Mouse (Mus musculus) gastrocnemius, postnatal 4 days (tissue): ENCODE results near the gene Scarb1. TPM values are rescaled to one million over a fixed set of nuclear protein-coding genes. Genes with fewer than 3 reads are reported as not detected.
A peak's percentile ranks its signal among the peaks of the same experiment; 100 is the strongest.

Source experiments
- DNase-seq, 2 experiments: peaks; one replicate each; pipeline ENCODE4 v3.0.0; 2021 to 2022; ENCODE audit warnings: low spot score in 2 of 2, mixed read lengths in 2 of 2
- total RNA-seq, 2 experiments: library from RNA; stranded (reverse); gene quantifications; 2 replicates each; pipeline ENCODE4 v1.2.3; 2021

Gene Scarb1
- total RNA-seq, 2 experiments from 2014 or later: 49.4 to 54.6 TPM

- no peak for DNase-seq
Measured at GRCm38 (mm10) chr5:125272231-125272988, 68.5 kb downstream of the Scarb1 start.

GRCm38 (mm10) chr5:125271531-125272203, 69.2 kb downstream of the Scarb1 start:
- peak; percentile 84 to 91 for DNase-seq

DNA sequence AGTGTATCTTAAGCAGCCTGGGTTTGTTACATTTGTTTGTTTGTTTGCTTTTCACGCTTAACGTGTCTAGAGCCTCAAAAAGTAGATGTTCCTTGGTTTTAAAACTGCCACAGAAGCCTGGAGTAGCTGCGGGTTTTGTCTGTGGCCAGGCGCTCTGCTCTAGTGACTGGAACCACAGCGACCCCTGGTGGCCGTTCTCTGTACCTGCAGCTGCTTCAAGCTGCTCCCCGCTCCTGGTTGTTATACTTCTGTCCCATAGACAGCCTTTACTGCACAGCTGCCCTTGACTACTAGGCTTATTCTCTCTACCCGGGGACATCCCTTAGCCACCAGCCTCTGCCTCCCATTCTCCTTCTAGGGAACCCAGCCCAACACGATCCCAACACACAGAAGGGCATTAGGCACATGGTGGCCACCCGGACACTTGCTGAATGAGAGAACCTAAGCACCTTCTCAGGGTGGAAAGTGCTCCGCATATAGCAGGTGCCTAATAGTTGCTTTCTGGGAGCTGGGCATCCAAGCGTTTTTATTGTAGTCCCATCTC, 70.2 kb downstream of the Scarb1 start:
- peak; percentile 65 to 76 for DNase-seq

DNA sequence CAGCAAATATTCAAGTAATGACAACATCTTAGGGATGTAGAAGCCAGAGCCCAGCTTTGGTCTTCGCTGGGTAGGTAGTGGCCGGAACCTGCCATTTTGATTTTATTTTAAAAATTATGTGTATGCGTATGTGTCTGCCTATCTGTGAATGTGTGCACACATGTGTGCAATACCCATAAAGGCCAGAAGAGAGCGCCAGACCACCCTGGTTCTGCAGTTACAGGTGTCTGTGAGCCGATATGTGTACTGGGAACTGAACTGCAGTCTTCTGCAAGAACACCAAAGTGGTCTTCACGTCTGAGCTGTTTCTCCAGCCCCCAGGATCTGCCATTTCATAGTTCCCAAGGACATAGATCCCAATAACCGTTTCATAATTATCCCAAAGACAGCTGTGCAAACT, 71.1 kb downstream of the Scarb1 start:
- DNase-seq: no peak

GRCm38 (mm10) chr5:125269399-125269798, 71.5 kb downstream of the Scarb1 start:
- DNase-seq: no peak

DNA sequence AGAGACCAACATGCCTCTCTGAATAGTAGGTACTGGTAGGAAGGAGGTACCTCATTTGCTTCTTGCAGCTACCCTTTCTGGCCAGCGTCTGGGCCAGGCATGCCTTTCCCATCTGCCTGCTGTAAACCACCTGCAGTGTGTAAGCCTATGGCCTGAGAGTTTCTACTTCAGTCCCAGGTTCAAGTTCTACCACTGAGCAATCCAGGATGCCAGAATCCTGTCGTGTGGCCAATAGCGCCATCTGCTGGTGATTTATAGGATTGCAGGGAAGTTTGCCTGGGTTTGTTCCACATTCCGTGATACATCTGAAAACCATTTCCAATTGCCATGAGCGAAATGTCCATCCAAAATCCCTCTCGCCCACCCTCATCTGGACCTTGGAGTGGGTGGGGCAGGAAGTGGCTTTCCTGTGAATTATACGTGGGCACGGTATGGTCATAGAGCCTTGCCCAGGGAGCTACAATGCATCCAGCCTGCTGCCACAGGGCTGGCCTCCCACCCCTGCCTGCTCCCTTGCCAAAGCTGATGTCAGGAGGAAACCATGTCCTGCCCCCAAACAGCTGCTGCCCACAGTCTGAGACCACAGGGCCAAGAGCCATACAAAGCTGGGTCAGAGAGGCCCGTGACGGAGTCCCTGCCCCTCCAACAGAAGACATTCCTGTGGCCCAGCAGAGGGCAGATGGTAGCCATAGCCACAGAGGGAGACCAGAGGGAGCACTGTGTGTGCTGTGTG, 72.7 kb downstream of the Scarb1 start:
- peak; percentile 72 to 81 for DNase-seq

DNA sequence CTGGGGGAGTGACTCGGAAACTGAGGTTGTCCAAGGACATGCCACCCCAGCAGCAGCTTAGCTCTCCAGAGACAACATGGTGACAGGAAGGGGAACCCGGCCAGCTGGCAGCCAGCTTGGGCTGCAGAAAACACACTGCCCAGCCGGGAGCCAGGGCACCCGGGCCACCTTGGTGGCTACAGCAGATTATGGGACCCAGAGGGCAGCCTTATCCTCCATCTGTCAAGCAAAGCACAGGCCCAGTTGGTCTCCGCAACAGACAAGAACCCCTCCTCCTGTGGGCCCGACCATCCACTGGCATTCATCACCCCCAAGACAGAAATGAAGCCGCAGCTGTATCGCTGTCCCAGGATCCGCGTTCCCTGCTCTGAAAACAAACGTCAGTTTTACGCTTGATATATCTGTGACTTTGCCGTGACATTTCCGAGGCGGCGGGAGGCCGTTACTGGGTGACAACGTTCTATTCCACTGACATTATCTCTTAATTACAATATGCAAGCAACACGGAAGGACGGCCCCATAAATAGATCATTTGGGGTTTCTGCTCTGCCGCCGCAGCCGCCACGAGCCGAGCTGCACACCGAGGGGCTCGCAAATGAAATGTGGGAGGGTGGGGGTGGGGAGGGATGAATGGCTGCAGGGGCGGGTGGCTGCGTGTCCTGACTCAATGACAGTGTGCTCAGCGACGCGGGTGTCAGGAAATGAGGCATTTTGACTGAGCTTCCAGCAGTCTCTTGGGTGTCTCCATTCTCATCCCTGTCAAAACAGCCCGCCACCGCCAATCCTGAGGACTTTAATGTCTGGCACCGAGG, 73.5 kb downstream of the Scarb1 start:
- peak in 1 of 2 experiments; percentile 71 for DNase-seq

DNA sequence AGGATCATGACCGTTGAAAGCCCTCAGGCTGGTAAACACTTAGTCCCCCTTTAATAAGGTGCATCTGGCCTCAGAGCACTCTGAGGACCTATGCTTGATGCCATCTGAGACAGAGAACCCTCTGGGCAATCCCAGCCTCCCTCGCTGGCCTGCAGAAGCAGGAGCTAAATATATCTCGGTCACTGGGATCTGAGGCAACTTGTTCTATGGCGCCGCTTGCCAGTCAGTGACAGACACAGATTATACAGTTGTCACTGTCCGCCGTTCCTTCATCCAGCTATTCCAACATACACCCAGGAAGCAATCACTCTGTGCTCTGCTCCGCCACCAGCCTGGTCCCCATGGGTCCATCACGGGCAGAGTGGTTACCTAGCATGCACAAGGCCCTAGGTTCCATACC, 74.8 kb downstream of the Scarb1 start:
- no peak for DNase-seq

DNA sequence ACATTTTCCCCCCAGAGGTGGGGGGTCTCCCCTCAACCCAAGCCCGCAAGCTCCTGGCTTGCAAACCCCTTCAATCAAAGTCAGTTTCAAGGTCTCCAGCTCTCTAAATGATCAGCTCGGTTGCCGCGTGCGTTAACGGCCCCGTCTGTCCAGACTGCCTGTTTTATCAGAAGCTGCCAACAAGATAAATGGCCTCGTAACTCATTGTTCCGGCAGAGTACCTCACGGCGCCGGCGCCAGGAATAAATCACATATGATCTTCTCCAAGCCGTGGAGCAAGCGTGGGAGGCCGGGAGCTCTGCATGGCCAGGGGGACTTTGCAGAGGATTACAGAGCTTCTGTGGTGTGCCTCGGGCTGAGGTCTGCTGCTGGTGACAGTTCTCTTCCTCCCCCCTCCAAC, 76.2 kb downstream of the Scarb1 start:
- DNase-seq: no peak

GRCm38 (mm10) chr5:125262578-125262977, 78.3 kb downstream of the Scarb1 start:
- DNase-seq: peak in 1 of 2 experiments; percentile 50

DNA sequence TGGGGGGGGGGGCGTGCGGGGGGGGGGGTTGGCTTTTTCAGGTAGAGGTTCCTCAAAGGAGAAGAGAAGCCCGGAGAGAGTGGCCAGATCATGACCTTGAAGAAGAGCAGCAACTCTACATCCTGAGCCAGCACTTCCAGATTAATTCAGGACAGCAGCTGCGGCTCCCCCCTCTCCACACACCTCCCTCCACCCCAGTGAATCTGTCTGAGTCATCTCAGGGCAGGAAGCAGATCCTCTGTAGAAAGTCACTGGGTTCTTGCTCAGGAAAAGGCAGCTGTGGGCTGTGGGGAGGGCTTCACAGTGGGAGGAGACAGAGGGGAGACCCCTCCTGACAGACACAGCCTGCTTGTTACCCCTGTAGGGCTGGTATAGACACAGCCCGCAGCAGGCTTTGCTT, 87.0 kb downstream of the Scarb1 start:
- no peak for DNase-seq

GRCm38 (mm10) chr5:125253448-125253847, 87.4 kb downstream of the Scarb1 start:
- DNase-seq: no peak

- DNase-seq: peak in 1 of 2 experiments; percentile 73
Measured at GRCm38 (mm10) chr5:125252664-125253063, 88.2 kb downstream of the Scarb1 start.

DNA sequence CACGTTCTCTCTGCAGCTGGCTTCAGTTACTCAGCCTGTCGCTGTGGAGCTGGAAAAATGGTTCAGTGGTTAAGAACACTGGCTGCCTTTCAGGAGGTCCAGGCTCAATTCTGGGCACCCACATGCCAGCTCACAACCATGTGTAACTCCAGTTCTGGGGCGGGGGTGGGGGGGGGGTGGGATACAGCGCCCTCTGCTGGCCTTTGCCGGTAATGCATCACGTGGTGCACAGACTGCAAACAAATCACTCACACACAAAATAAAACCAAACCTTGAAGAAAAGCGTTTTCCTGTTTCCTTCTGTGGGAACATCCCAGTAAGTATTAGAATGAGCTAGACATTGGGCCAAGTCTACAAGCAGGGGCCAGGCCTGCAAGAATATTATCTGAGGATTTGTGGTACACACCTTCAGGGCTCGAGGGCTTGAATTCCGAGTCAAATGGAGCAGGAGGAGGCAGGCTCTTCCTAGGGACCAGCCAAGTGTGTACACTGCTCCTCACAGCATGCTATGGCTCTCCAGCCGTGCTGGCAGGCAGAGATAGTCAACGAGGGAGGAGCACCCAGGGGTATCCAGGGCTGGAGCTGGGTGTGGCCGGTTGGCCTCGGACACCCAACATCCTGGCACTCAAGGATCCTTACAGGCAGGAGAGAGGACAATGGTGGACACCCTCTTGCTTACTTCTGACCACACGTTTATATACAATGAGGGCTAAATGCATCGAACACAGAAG, 88.8 kb downstream of the Scarb1 start:
- DNase-seq: peak in 1 of 2 experiments; percentile 36

GRCm38 (mm10) chr5:125249187-125249586, 91.7 kb downstream of the Scarb1 start:
- no peak for DNase-seq

GRCm38 (mm10) chr5:125246711-125247110, 94.2 kb downstream of the Scarb1 start:
- no peak for DNase-seq

DNA sequence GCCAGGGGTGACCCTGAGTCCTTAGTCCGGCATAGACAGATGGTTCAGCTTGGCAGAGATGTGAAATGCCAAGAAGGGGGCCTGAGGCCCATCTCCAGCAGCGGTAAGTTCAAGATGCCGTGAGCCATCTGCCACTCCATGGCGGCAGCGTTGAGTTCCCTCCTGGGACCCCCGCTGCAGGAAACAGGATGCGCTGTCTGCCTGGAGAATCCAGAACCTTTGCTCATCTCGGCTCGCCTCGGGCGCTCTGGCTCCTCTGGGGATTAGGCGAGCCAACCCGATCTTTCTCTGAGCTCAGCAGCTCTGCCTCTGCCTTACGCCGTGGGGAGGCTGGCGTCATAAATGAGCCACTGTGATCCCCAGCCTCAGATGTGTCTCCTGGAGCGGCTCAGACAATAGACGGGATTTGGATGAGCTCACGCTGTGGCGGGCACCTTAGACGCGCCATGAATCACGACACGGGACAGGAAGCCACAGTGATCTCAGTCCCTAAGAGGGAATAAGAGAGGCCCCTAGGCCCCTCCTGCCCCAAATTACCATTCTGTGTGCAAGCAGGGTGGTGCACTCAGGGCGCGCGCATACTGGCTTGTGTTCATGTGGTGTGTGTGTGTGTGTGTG, 95.3 kb downstream of the Scarb1 start:
- peak in 1 of 2 experiments; percentile 69 for DNase-seq

GRCm38 (mm10) chr5:125244825-125245533, 95.9 kb downstream of the Scarb1 start:
- no peak for DNase-seq

GRCm38 (mm10) chr5:125243928-125244327, 97.0 kb downstream of the Scarb1 start:
- DNase-seq: peak in 1 of 2 experiments; percentile 52
